Mouse (Mus musculus) ovary, postnatal 10 days (tissue): ENCODE measurements around the gene Gcnt3.

Source experiments
- DNase-seq: peaks from one replicate; pipeline ENCODE4 v3.0.0; 2022; ENCODE audit warnings: low spot score

The Gcnt3 gene

DNA sequence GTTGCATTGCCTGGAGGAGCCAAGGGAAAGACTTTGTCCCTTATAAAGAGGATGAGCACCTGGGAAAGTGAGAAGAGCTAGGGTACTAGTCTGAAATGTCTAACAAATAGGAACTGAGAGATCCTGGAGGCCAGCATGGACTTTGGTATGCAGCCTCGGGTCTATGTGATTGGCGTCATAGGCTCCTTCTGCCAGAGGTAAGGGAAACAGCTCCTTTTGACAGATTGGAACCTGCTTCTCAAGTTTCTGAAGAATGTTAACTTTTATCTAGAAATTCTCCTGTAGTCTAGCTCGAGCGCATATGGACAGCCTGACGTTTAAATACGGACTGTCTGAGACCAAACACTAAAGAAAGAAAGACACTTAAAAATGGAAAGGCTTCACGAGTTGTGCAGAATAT, at the start of gene Gcnt3:
Gcnt3 (minus strand) TSS at position 101 of the 400 bp plus-strand sequence.
- DNase-seq, result no peak

GRCm38 (mm10) chr9:70087379-70087778, 49.5 kb upstream of the Gcnt3 start:
- DNase-seq, result no peak

- DNase-seq, result no peak
Observed at GRCm38 (mm10) chr9:70086091-70086490, 48.2 kb upstream of the Gcnt3 start.

GRCm38 (mm10) chr9:70084107-70084506, 46.2 kb upstream of the Gcnt3 start:
- DNase-seq, result no peak

DNA sequence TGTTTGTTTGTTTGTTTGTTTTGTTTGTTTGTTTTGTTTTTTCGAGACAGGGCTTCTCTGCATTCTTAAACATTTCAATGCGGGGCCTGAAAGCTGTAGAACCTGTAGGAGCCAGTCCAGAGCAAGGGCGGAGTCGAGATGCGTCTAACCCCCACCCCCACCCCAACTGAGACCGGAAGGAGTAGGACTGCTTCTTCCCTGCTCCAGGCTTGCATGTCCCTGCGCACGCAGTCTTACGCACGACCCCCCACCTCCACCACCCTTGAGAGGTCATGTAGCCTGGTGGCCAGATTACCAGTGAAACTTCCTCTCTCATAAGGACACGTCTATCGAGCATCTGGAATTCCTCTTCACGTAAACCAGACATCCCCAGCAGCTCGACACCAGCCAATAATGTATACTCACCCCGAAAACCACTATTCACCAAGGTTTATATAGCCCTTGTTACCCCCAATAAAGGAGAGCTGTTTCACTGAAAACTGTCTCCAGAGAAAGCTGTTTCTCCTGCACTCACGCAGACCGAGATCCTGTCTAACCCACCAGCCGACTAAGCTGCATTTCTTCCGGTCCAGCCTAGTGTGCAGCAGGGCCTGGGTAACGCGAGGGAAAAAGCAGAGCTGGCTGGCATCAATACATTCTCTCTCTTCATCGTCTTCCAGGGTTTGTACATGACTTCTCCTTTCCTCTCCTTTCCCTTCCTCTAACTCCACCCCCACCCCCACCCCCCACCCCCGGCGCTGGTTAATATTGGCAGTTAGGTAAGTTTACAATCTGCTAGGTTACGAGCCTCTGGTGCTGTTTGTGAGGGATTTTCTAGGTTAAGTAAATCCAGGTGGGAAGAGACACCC, 44.7 kb upstream of the Gcnt3 start:
- no peak for DNase-seq

DNA sequence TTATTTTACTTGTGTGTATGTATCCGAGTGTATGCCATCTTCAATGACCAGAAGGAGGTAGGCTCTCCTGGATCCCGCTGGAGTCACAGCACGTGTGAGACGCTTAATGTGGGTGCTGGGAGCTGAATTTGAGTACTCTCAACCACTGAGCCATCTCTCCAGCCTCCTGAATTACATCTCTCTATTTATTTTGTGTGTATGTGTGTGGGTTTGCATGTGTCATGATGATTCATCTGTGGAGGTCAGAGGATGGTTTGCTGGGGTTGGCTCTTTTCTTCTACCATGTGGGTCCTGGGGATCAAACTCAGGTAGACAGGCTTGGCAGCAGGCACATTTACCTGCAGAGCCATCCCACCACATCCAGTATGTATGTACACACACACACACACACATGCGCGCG, 43.9 kb upstream of the Gcnt3 start:
- DNase-seq, result no peak

- no peak for DNase-seq
Observed at GRCm38 (mm10) chr9:70080976-70081375, 43.1 kb upstream of the Gcnt3 start.

DNA sequence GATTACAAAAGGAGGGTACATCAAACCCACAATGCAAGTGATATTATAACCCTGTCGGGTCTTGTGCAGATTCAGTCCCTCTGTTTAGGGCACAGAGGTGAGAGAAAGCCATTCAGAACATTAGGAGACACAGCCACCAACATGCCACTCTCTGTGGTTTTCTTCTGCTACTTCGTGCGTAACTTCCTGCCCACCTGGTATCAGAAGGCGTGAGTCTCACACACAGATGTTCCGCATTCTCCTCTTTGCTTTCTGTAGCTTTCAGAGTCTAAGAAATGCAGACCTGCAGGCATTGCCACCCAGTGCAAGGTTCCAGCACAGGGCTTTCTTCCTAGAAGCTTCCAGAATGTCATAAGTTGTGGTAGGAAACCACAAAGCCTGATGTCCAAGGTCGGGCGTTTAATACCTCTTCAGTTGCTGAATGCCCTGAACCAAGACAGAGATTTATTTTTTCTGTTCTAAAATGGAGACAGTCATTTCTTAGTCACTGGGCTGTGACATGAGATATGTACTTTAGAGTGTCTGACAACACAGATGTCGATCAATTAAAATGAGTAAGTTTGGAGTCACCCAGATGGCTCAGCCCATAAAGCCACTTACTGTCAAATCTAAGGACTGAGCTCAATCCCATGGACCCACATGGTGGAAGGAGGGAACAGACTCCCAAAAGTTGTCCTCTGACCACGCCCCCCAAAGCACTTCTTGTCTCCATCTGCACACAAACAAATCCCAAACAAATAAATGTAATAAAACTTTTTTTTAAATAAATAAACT, 42.3 kb upstream of the Gcnt3 start:
- DNase-seq, result no peak

DNA sequence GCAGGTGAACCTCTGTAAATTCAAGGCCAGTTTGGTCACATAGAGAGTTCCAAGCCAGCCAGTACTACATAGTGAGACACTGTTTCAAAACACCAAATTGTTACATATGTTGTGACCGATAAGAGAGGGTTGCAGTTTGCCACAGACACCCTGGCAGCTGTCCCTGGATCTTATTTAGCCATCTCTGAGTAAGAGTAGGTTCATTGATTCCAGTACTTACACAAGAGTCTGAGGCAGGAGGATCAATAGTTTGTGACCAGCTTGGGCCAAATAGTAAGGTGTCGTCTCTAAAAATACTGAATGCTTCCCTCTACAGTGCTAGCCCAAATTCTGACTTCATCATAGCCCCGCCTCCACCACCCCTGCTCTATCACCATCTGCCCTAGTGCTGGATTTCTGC, 40.1 kb upstream of the Gcnt3 start:
- DNase-seq, result no peak

GRCm38 (mm10) chr9:70077170-70077569, 39.3 kb upstream of the Gcnt3 start:
- no peak for DNase-seq

DNA sequence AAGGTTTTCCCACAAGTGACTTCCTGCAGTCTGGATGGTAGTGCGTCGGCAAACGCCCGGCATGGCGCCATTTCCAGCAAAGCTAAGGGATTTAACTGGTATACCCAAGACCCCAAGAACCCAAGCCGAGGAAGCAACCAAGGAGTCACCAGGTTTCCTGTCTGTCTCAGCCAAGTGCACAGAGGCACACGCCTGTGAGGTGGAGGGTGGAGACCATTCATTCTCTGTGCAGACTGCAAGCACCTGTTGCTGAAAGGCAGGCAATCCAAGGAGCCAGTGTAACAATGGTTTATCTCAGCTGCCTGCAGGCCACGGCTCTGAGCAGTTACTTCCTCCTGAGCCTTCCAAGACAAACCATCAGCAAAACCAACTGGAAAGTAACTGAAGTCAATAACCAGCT, 34.5 kb upstream of the Gcnt3 start:
- no peak for DNase-seq

GRCm38 (mm10) chr9:70069961-70070435, 32.1 kb upstream of the Gcnt3 start:
- no peak for DNase-seq

DNA sequence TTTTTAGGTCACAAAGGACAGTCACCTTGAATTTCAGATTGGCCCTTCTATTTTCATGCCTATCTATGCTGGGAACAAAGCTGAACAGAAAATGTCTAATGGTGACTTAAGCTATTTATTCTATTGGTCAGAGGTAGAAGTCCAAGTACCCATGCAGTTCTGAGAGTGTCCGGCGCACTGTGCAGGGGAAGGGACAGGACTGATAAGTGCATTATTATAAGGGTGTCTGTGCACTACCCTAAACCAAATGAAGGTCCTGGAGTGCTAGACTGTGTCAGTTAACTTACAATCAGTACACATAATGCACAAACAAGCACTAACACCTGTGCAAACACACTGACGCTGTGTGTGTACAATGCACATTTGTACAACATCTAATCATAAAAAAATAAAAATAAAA, 29.6 kb upstream of the Gcnt3 start:
- DNase-seq, result no peak

DNA sequence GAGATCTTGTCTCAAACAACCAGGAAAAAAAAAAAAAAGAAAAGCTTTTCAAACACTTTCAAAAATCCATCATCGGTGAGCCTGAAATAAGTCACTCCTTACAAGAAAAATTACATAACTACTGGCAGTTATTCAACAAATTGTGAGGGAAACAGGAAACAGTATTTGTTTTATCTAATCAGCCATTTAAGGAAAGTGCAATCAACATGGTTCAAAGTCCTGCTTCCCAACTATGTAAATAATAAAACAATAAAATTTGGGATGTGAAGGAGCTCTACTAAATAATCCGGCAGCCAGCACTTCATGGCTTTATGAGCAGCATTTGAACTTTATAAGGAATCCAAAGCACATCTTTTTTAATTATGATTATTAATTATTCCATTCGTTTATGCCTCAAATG, 24.1 kb upstream of the Gcnt3 start:
- DNase-seq, result no peak

DNA sequence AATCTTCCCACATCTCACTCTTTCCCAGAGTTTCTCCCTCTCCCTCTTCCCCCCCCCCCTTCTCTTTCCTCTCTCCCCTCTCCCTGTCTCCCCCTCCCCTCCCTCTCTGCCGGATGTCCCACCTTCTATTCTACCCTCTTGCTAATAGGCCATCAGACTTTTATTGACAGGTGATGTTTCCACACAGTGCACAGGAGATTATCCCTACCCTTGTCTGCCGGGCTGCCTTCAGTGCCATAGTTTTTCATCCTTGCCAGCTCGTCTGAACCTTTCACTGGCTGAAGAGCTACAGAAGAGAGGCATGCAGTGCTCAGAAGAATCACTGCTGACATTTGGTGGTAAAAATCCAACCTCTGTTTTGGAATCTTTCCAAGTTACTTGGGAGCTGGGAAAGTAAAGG, 15.5 kb upstream of the Gcnt3 start:
- no peak for DNase-seq

DNA sequence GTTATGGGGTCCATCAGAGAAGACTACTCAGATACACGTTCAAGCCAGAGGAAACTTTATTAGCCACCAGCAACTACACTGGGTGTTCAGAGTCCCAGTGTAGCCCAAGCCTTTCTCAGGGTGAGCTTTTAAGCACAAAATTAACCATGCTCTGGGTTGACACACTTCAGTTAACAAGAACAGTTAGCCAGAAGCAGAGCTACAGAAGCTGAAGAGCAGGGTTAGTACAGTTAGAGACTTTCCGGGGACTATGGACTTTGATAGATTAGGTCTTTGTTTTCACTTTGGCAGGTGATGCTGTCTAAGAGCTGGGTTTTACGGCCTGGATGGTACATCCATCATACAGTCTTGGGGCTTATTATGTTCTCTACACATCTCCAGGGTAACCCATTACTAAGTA, 14.8 kb upstream of the Gcnt3 start:
- no peak for DNase-seq

DNA sequence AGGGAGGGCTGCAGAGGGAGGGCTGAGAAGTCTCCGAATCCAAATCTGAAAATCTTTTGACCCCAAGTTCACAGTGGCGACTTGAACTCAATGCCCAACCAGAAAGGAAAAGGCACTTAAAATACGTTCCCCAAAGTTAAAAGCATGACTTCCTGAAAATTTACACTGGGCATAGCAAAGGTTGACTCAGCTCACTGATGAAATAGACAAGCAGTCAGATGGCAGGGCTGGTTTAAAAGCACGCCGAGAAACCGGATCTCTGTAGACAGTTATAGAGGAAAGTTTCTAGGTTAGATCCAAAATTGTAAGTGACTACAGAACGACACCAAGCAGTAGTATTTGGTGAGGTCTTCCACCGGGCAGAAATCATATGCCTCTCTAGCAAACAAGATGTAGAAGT, 12.0 kb upstream of the Gcnt3 start:
- no peak for DNase-seq

DNA sequence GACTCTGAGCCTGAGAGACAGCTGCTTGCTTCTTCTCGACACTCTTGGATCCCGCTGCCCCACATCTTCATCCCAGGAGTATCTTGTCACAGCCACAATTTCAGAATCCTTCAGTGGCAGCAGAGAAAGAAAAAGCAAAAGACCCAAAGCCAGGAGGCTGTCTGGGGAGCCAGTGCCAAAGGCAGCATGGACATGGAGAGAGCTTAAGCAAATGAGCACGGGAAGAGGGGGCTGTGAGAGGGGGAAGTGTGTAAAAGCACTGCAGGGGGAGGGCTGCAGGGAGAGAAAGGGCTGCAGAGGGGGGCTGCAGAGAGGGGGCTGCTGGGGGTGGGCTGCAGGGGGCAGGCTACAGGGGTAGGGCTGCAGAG, 11.5 kb upstream of the Gcnt3 start:
- no peak for DNase-seq

- no peak for DNase-seq
Observed at GRCm38 (mm10) chr9:70048751-70049415, 11.0 kb upstream of the Gcnt3 start.

GRCm38 (mm10) chr9:70048280-70048679, 10.4 kb upstream of the Gcnt3 start:
- no peak for DNase-seq

- no peak for DNase-seq
Observed at GRCm38 (mm10) chr9:70047839-70048238, 10.0 kb upstream of the Gcnt3 start.

DNA sequence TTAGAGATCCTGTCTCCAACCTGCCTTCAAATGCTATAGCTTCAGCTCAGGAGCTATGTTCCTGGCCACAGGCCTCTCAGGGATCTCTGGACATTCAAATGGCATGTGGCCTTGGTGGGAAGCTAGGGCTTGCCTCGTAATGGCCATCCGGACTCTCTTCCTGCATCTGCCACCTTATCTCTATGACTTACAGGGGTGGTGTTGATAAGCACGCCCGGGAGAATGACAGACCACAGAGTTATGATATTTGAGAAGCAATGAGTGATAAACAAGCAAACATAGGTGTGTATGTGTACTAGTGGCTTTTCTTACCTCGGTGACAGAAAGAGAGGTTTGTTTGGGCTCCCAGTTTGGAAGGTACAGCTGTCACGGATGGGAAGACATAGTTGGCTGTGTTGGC, 8.4 kb upstream of the Gcnt3 start:
- DNase-seq, result no peak

DNA sequence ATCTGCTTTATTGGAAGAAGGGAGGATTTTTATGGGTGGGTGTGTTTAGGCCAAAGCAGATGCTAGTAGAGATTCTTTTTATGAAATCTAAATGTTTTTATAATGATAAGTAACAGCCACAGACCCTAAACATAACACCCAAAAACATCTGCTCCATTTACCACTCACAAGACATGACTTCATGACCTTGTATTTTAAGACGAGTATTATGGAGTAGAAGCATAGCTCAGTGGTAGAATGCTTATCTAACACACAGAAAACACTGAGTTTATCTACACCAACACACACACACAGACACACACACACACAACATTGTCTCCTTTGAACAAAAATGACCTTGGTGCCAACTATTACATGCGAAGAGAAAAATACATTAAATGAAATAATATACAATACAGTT, 7.0 kb upstream of the Gcnt3 start:
- no peak for DNase-seq
